Mouse (Mus musculus) embryo, embryonic 9.5 days (tissue): ENCODE data around the gene Hist3h2ba.
"Not testable (repeated sequence)": the region's sequence is repeated elsewhere in the genome, so short reads cannot be mapped to it uniquely, and the experiment has no call there.

Experiments used
- DNase-seq: peaks from one replicate; pipeline ENCODE4 v3.0.0-alpha.2; 2017; ENCODE audit errors: extremely low spot score

Hist3h2ba gene

GRCm38 (mm10) chr11:58938322-58939087 is 10.2 kb upstream of the Hist3h2ba start, which contains the start of gene Rnf187:
Rnf187 (minus strand) TSS chr11:58938916.
- DNase-seq, result peak; percentile 94

- DNase-seq, result no peak
Measured at GRCm38 (mm10) chr11:58939088-58939439, 9.7 kb upstream of the Hist3h2ba start.

GRCm38 (mm10) chr11:58944136-58944535 is 4.6 kb upstream of the Hist3h2ba start:
- no peak for DNase-seq

- DNase-seq, result no peak
Measured at GRCm38 (mm10) chr11:58947306-58947705, 1.4 kb upstream of the Hist3h2ba start.

- no peak for DNase-seq
Measured at GRCm38 (mm10) chr11:58947798-58948528, 757 bp upstream of the Hist3h2ba start.

- peak; percentile 56 for DNase-seq
Measured at GRCm38 (mm10) chr11:58949480-58950431, 1.0 kb downstream of the Hist3h2ba start.

DNA sequence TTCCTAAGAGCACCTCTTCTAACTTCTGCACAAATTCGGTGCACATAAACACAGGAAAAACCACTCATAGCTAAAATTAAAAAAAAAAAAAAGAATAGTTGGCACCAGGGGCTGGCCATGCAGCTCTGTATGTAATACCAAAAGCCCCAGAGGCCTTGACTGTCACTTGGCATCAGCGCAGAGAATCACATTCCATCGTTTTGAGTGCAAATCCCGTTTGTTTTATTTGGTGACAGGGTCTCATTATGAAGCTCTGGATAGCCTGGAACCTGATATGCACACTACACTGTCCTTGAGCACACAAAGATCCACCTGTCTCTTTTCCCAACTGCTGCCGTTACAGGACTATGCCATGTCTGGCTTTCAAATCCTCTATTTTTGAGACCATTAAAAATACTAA is 2.5 kb downstream of the Hist3h2ba start:
- DNase-seq, result no peak

DNA sequence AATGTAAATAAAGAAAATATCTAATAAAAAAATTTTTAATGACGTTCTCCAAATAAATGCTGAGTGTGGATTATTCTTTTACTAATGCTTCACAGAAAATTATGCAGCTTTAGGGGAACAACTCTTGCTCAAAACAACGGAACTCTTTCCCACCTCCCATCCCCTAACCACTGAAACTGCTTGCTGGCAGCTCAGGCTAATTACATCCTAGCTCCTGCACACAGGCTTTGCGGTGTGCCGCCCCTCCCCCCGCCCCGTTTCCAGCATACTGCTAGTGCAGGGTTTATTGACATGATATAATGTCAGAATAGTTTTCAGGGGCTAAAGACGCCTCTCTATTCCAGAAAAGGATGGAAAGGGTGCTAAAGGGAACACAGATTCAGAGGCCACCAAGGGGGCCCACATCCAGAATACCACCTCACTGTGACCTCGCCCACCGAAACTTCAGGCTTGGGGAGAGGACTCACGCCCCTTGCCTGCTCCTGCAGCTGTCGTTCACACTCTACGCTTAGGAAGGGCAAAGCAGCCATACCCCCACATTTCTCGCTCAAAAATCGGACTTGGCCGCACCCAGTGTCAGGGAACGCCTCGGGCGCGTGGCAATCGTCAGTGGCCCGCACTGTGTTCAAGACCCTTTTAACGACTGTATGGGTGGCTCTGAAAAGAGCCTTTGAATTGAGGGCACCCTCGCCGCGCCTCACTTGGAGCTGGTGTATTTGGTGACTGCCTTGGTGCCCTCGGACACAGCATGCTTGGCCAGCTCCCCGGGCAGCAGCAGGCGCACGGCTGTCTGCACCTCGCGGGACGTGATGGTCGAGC is 4.8 kb downstream of the Hist3h2ba start:
- DNase-seq, result peak; percentile 57

GRCm38 (mm10) chr11:58954170-58954419 is 5.4 kb downstream of the Hist3h2ba start:
- not testable (repeated sequence) for DNase-seq

DNA sequence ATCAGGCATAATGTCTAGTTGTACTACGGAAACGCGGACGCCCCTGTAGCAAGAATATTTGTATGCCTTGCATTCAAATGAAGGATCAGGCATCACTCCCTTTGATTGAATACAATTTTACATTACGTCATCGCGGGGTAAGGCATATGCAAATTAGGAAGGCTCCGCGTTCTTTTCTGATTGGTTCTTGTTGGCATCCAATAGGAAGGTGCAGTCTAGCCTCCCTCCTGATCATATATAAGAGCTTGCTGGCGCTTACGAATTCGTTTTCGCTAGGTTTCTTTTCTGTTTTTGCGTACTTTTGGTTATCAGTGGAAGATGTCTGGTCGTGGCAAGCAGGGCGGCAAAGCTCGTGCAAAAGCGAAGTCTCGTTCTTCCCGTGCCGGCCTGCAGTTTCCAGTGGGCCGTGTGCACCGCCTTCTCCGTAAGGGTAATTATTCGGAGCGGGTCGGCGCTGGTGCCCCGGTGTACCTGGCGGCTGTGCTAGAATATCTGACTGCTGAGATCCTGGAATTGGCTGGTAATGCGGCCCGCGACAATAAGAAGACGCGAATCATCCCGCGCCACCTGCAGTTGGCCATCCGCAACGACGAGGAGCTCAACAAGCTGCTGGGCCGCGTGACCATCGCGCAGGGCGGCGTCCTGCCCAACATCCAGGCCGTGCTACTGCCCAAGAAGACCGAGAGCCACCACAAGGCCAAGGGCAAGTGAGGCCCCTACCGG is 5.9 kb downstream of the Hist3h2ba start, which contains the start of the genes Hist3h2a and Trim17:
Gene Hist3h2a (plus strand): TSS at position 266 of the 723 bp plus-strand sequence.
Gene Trim17 (plus strand): TSS at position 266 of the 723 bp plus-strand sequence.
- peak; percentile 92 for DNase-seq

- DNase-seq, result peak; percentile 37
Measured at GRCm38 (mm10) chr11:58955143-58955867, 6.6 kb downstream of the Hist3h2ba start.

- DNase-seq, result no peak
Measured at GRCm38 (mm10) chr11:58955868-58956257, 7.1 kb downstream of the Hist3h2ba start.

- no peak for DNase-seq
Measured at GRCm38 (mm10) chr11:58957226-58957914, 8.7 kb downstream of the Hist3h2ba start.

DNA sequence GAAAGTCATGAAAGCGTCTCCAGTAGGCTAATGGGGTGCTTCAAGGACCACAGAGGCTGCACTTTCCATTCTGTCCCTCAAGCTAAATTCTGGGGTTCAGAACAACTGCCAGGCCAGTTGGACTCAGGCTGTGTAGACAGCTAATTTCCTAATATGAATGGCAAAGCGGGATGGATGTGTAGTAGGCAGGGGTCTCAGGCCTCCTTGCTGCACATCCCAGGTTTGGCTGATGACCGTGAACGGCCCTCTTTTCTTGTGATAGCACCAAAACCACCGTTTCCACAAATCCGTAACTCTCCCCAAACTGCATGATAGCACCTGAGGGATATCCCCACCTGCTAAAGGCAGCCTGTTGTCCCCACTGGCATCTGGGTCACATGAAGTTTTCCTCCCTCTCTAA is 9.8 kb downstream of the Hist3h2ba start:
- no peak for DNase-seq

DNA sequence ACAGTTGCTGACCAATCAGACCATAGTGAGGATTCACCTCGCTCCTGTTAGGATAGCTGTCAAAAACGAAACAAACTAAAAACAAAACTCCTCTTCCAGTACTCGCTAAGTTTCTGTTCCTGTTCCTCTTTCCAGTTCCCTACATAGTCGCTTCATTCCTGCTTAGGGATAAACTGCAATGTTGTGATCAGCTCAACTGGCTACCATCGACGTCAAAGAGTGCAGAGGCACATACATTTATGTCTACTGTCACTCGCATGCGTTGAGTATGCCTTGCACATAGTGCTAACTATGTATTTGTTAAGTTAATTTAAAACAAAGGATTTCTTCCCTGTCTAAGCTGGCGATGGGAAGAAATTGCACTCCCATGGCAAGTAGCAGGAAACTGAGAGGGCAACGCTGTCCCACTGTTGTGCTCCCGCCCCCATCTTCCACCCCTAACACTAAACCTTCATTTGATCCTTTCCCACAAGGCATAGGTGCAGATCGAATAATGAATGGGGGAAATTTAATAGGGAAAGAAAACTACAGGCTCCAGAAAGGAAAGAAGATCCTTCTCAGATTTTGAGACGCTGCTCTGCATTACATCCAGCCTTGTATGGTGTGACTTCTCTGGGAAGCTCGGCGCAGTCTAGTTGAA is 10.6 kb downstream of the Hist3h2ba start:
- DNase-seq, result no peak

DNA sequence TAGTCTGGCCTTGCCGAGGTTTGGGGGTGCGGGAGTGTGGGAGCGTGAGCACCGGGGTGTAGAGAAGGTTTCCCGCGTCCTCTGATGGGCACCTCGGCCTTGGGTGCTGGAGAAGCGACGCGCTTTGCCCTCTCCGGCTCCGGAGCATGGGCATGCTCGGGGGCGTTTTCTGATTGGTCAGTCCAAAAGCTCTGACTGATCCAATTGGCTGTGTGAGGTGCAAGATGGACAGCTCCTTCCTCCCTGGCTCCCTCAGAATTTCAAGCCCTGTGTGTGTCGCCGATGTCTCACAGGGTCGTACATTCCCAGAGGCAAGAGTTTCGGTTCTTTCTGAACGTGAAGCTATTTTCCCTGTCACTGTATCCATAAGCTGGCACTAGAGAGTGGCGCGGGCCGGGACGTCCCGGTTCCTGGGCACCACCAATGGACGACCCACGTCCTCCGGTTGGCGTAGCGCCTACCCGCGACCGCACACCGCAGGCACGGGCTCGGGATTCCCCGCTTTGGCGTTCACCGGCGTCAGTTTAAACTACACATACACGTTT is 11.3 kb downstream of the Hist3h2ba start:
- peak; percentile 85 for DNase-seq

DNA sequence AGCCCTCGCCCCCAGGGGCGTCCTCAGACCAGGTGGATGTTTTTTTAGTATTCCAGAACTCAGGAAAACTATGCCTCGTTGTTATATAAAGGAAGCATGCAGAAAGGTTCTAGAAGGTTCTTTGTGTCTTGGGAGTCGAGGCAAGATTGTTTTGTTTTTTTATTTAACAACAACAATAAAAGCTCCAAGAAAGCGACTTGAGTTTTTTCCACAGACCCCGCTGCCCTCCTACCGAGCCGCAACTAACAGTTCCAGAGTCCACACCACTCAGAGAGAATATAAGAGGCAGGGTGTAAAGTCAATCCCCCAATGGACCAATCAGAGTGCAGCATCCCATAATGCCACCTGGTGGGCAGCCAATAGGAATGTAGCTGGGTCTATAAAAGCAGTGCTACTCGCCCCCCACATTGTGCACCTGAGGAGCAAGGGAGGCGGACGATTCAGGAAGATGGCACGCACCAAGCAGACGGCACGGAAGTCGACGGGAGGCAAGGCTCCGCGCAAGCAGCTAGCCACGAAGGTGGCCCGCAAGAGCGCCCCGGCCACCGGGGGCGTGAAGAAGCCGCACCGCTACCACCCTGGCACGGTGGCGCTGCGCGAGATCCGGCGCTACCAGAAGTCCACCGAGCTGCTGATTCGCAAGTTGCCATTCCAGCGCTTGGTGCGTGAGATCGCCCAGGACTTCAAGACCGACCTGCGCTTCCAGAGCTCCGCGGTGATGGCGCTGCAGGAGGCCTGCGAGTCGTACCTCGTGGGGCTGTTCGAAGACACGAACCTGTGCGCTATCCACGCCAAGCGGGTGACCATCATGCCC is 12.9 kb downstream of the Hist3h2ba start:
- no peak for DNase-seq

- no peak for DNase-seq
Measured at GRCm38 (mm10) chr11:58963543-58963942, 14.8 kb downstream of the Hist3h2ba start.
